Mouse (Mus musculus): ENCODE results near the gene Gm28635. TPM values are rescaled to one million over a fixed set of nuclear protein-coding genes. Genes with fewer than 3 reads are reported as not detected.

Gm28635 gene
- polyA plus RNA-seq, 1 experiment from 2014 or later = not detected

- no peaks in the 10 kb centered on the region for H3K9me3 ChIP-seq (ENCODE audit: control insufficient read depth, low read depth, low read length)
- WGBS = 90% methylated on average over 4 of the region's 4 CpGs
- no peaks in the 10 kb centered on the region for H3K36me3 ChIP-seq (ENCODE audit: control insufficient read depth, insufficient read depth, low read length)
- no peaks in the 10 kb centered on the region for H3K4me1 ChIP-seq (ENCODE audit: control insufficient read depth, insufficient read depth, low read length)
- no peak overlapping the region for H3K9ac ChIP-seq (replicated peaks; ENCODE audit: low read depth, low read length)
- no peak overlapping the region for H3K4me2 ChIP-seq (replicated peaks; ENCODE audit: low read depth, low read length)
- H3K27me3 ChIP-seq (ENCODE audit: control insufficient read depth, insufficient read depth, low read length) = no peaks in the 10 kb centered on the region
- no peak overlapping the region for H3K4me3 ChIP-seq (ENCODE audit: low read depth, low read length)
- H3K27ac ChIP-seq (ENCODE audit: low read length) = no peak overlapping the region
- no peak for ATAC-seq (ENCODE audit: insufficient number of reproducible peaks, insufficient read depth, low FRiP score, low read depth)
Measured at GRCm38 (mm10) chr2:84574130-84574529, 103.7 kb downstream of the Gm28635 start.

DNA sequence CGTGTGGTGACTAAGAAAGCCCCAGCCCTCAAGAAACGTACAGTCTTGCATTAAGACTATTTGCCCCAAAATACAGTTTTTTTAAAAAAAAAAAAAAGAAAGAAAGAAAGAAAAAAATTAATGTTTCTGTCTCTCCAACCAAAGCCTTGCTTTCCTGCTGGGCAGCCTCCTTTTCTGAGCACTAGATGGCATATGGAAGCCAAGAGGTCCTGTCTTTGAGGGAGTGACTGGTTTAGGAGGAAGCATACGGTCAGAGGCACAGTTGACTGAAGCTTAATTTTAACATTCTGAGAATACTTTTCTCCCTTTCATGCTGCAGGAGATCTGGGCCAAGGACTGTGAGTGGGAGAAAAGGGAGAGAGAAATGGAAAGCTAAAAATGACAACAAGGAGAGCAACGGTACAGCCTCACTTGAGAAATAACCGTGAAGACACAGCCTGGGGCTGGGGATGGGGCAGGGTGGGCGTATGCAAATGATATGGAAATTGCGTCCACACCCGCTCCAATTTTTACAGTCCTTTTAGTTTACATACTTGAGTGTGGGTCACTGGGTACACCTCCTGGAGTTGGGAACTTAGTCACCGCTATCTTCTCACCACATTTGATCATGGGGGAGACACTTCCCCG, 120.8 kb downstream of the Gm28635 start:
- peak overlapping the region; percentile 17 for H3K4me2 ChIP-seq (replicated peaks; ENCODE audit: low read depth, low read length)
- no peak for ATAC-seq (ENCODE audit: insufficient number of reproducible peaks, insufficient read depth, low FRiP score, low read depth)
- no peaks in the 10 kb centered on the region for H3K27me3 ChIP-seq (ENCODE audit: control insufficient read depth, insufficient read depth, low read length)
- 49% methylated on average over 10 of the region's 10 CpGs for WGBS
- no peak overlapping the region for H3K9ac ChIP-seq (replicated peaks; ENCODE audit: low read depth, low read length)
- H3K4me3 ChIP-seq (ENCODE audit: low read depth, low read length) = no peak overlapping the region
- no peaks in the 10 kb centered on the region for H3K4me1 ChIP-seq (ENCODE audit: control insufficient read depth, insufficient read depth, low read length)
- no peak overlapping the region for H3K27ac ChIP-seq (ENCODE audit: low read length)
- no peaks in the 10 kb centered on the region for H3K36me3 ChIP-seq (ENCODE audit: control insufficient read depth, insufficient read depth, low read length)
- no peaks in the 10 kb centered on the region for H3K9me3 ChIP-seq (ENCODE audit: control insufficient read depth, low read depth, low read length)

Other genes with a start within 250 kb of the Gm28635 start
- 48.3 and 49.4 TPM in 2 replicates for gene Tfpi, start 201.3 kb downstream of the Gm28635 start, polyA plus RNA-seq (2014; fragmentation: Nextera tagmentation; extraction: Ambion mirVana)
- gene Ctnnd1, start 27.3 kb downstream of the Gm28635 start, polyA plus RNA-seq (2014; fragmentation: Nextera tagmentation; extraction: Ambion mirVana) = 63.5 and 68.2 TPM in 2 replicates
- gene Btbd18, start 19.0 kb downstream of the Gm28635 start, polyA plus RNA-seq (2014; fragmentation: Nextera tagmentation; extraction: Ambion mirVana) = 0.39 and 0.45 TPM in 2 replicates
- 262 and 316 TPM in 2 replicates for gene Selenoh, start 7.3 kb downstream of the Gm28635 start, polyA plus RNA-seq (2014; fragmentation: Nextera tagmentation; extraction: Ambion mirVana)
- 38.3 and 38.6 TPM in 2 replicates for gene Med19, start 361 bp upstream of the Gm28635 start, polyA plus RNA-seq (2014; fragmentation: Nextera tagmentation; extraction: Ambion mirVana)
- gene Tmx2, start 1.1 kb upstream of the Gm28635 start, polyA plus RNA-seq (2014; fragmentation: Nextera tagmentation; extraction: Ambion mirVana) = 119 and 130 TPM in 2 replicates
- gene Zdhhc5, start 37.1 kb upstream of the Gm28635 start, polyA plus RNA-seq (2014; fragmentation: Nextera tagmentation; extraction: Ambion mirVana) = 35.9 and 36.5 TPM in 2 replicates
- gene Clp1, start 49.3 kb upstream of the Gm28635 start, polyA plus RNA-seq (2014; fragmentation: Nextera tagmentation; extraction: Ambion mirVana) = 26.7 and 28.9 TPM in 2 replicates
- 9.3 and 10.7 TPM in 2 replicates for gene Ypel4, start 56.0 kb upstream of the Gm28635 start, polyA plus RNA-seq (2014; fragmentation: Nextera tagmentation; extraction: Ambion mirVana)
- 5.1 and 5.9 TPM in 2 replicates for gene Gm19426, start 65.6 kb upstream of the Gm28635 start, polyA plus RNA-seq (2014; fragmentation: Nextera tagmentation; extraction: Ambion mirVana)
- gene Serping1, start 97.4 kb upstream of the Gm28635 start, polyA plus RNA-seq (2014; fragmentation: Nextera tagmentation; extraction: Ambion mirVana) = 84.2 and 93.7 TPM in 2 replicates
- gene Ube2l6, start 120.8 kb upstream of the Gm28635 start, polyA plus RNA-seq (2014; fragmentation: Nextera tagmentation; extraction: Ambion mirVana) = 36.2 and 38.0 TPM in 2 replicates
- not detected in 2 replicates for gene Smtnl1, start 144.6 kb upstream of the Gm28635 start, polyA plus RNA-seq (2014; fragmentation: Nextera tagmentation; extraction: Ambion mirVana)
- gene Timm10, start 149.0 kb upstream of the Gm28635 start, polyA plus RNA-seq (2014; fragmentation: Nextera tagmentation; extraction: Ambion mirVana) = 50.2 and 60.2 TPM in 2 replicates
- 19.8 and 21.1 TPM in 2 replicates for gene Slc43a1, start 160.8 kb upstream of the Gm28635 start, polyA plus RNA-seq (2014; fragmentation: Nextera tagmentation; extraction: Ambion mirVana)
- gene Rtn4rl2, start 208.7 kb upstream of the Gm28635 start, polyA plus RNA-seq (2014; fragmentation: Nextera tagmentation; extraction: Ambion mirVana) = 0.59 and 0.74 TPM in 2 replicates

All from stomach, embryonic 14.5 days (tissue).